Mouse (Mus musculus) heart, embryonic 16.5 days (tissue): ENCODE data around the gene Rap1gap. TPM values are rescaled to one million over a fixed set of nuclear protein-coding genes. Genes with fewer than 3 reads are reported as not detected.
A peak's percentile ranks its signal among the peaks of the same experiment; 100 is the strongest.

Source experiments
- ATAC-seq: fragments of 200-750 bp; cut with Nextera tagmentation; replicated peaks from 2 replicates; pipeline ENCODE4 v1.8.0; 2017; ENCODE audit warnings: moderate number of reproducible peaks; ENCODE audit not compliant: insufficient read depth, low FRiP score; ENCODE audit errors: extremely low read depth
- H3K27ac ChIP-seq: fragments of 300-500 bp; sonication (generic); 2 replicates; pipeline ENCODE4 v1.5.1; 2014; ENCODE audit warnings: mild to moderate bottlenecking, low read length, control low read depth, moderate library complexity
- H3K27me3 ChIP-seq: fragments of 300-500 bp; sonication (generic); 2 replicates; pipeline ENCODE4 v1.6.1; 2014; ENCODE audit warnings: low read length, mixed read lengths; ENCODE audit not compliant: control insufficient read depth, insufficient read depth
- H3K36me3 ChIP-seq: fragments of 300-500 bp; sonication (generic); 2 replicates; pipeline ENCODE4 v1.6.1; 2014; ENCODE audit not compliant: control insufficient read depth, insufficient read depth
- H3K4me1 ChIP-seq: fragments of 300-500 bp; sonication (generic); 2 replicates; pipeline ENCODE4 v1.6.1; 2014; ENCODE audit warnings: low read length, mixed read lengths; ENCODE audit not compliant: control insufficient read depth, insufficient read depth
- H3K4me2 ChIP-seq: fragments of 300-500 bp; sonication (generic); 2 replicates; pipeline ENCODE4 v1.6.1; 2014; ENCODE audit warnings: low read depth, mild to moderate bottlenecking, control low read depth, low read length
- H3K4me3 ChIP-seq: fragments of 300-500 bp; sonication (generic); 2 replicates; pipeline ENCODE4 v1.5.1; 2014; ENCODE audit warnings: mild to moderate bottlenecking, control low read depth, low read length
- H3K9ac ChIP-seq: fragments of 300-500 bp; sonication (generic); 2 replicates; pipeline ENCODE4 v1.6.1; 2014; ENCODE audit warnings: low read length, control low read depth
- H3K9me3 ChIP-seq: fragments of 300-500 bp; sonication (generic); replicated peaks from 2 replicates; pipeline ENCODE4 v1.6.1; 2016; ENCODE audit warnings: low read length; ENCODE audit not compliant: control insufficient read depth
- WGBS: fragments of 180-500 bp; shearing (Covaris S2); extraction: QIAGEN DNeasy Blood & Tissue Kit; methylation state at CpG from one replicate; pipeline ENCODE4 v1.1.7; 2014; 5-methylcytosine and 5-hydroxymethylcytosine counted together
- polyA plus RNA-seq: library from polyadenylated mRNA; unstranded; fragments of >200 nt; fragmentation: Nextera tagmentation; extraction: Ambion mirVana; gene quantifications from 2 replicates; pipeline ENCODE4 v1.2.1, GENCODE M21; 2015

Gene Rap1gap
- polyA plus RNA-seq, 1 experiment from 2014 or later: 9.7 TPM

DNA sequence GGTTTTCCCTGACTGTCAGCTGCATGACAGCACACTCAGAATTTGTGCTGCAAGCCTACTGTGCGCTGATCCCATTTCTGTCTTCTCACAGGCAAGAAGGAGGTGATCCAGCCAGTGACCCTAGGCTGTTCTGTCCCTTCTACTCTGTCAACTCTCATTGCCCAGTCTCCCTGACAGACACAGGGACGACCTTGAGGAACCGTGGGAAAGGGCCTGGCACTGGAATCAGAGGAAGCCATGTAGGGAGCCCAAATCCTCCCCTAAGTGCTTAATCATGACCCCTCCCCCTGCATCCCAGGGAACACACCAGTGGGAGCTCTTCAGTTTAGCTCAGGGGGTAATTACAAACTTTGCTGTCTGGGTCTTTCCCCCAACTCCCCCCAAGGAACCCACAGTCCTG lies 73.2 kb downstream of the Rap1gap start:
- Histone ChIP-seq H3K9me3 (no peaks in the 10 kb centered on the region), H3K9ac (no peak overlapping the region), H3K4me2 (no peak overlapping the region), H3K27me3 (0 out of 2 replicates have a peak, but pooled peaks cover 2% of the 10 kb centered on the region), H3K27ac (no peak overlapping the region), H3K4me3 (no peak overlapping the region), H3K4me1 (no peaks in the 10 kb centered on the region), H3K36me3 (no peaks in the 10 kb centered on the region)
- ATAC-seq: no peak
- 51% methylated on average over 3 of the region's 3 CpGs for WGBS

DNA sequence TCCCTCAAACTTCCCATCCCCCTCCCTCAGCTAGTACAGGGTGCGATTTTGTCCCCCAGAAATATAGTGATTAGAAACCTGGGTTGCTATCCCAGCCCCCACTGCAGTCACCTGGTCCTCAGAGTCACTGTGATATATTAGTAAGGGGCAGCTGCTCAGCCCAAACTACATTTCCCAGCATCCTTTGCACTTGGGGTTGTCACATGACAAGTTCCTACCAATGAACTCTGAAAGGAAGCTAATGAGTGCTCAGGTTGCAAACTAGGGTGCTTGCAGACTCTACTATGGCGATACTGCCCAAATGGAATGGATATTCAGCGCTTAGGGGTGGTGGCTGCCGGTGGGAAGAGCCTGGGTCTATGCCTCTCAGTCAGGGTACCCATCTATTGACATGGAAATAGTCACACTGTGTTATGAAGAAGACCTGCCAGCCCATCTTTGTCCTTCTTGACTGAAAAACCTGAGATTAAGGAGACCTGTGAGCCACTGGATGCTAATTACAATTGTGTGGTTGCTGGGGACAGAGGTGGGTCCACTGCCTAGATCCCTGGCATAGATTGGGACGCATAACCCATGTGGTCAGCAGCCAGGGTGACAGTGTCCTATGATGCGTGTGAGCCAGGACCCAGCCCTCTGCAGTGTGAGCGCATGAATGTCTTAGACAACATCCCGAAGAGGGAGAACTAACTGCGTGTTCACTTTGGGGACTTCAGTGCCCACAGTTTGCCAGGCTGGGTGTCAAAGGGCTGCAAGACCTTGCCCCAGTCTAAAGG lies 74.8 kb downstream of the Rap1gap start:
- Histone ChIP-seq H3K36me3 (no peaks in the 10 kb centered on the region), H3K9ac (no peak overlapping the region), H3K4me2 (no peak overlapping the region), H3K27me3 (no peaks in the 10 kb centered on the region), H3K4me1 (no peaks in the 10 kb centered on the region), H3K9me3 (no peaks in the 10 kb centered on the region), H3K4me3 (no peak overlapping the region), H3K27ac (no peak overlapping the region)
- peak; percentile 34 for ATAC-seq
- WGBS: 47% methylated on average over 9 of the region's 9 CpGs

DNA sequence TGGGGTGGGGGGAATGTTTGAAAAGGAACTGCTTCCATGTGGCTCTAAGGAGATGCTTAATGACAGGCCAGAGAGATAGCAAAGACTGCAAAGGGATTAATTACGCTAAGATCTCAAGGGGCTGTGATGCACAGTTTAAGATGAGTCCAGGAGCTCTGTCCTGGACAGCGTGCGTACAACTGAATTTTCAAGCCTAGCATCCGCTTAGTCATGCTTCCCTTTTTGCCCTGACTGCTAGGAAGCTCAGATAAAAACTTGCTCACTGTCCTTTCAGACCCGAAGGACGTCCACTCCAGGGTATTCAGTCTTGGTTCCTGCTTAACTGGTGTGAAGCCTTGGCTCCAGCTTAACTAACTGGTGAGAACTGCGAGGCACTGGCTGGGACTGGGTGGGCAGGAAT lies 75.8 kb downstream of the Rap1gap start:
- ATAC-seq: no peak
- no peak overlapping the region for H3K27ac ChIP-seq
- WGBS: 71% methylated on average over 7 of the region's 7 CpGs
- no peak overlapping the region for H3K9ac ChIP-seq
- H3K9me3 ChIP-seq: no peaks in the 10 kb centered on the region
- H3K4me1 ChIP-seq: no peaks in the 10 kb centered on the region
- no peaks in the 10 kb centered on the region for H3K36me3 ChIP-seq
- no peak overlapping the region for H3K4me2 ChIP-seq
- no peak overlapping the region for H3K4me3 ChIP-seq
- no peaks in the 10 kb centered on the region for H3K27me3 ChIP-seq

DNA sequence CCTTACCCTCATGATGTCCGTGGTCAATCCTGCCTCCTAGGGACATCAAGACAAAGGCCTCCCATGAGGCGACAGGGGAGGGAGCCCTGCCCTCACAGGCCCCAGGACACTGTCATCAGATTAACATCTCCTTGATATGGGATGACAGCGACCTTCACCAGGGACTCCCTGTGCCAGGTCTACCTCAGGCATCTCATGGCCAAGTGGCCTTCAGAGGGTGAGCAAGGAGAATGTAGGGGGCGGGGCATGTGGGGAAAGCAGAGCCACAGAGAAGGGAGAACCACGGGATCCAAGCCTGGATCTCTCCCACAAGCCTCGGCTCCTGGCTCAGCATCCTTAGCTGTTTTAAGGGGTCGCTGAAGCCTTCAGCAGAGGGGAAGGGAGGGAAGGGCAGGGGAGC lies 79.3 kb downstream of the Rap1gap start:
- Histone ChIP-seq H3K4me3 (no peak overlapping the region), H3K27me3 (no peaks in the 10 kb centered on the region), H3K36me3 (no peaks in the 10 kb centered on the region), H3K27ac (no peak overlapping the region), H3K4me2 (no peak overlapping the region), H3K9me3 (no peaks in the 10 kb centered on the region), H3K9ac (no peak overlapping the region), H3K4me1 (no peaks in the 10 kb centered on the region)
- 58% methylated on average over 7 of the region's 7 CpGs for WGBS
- ATAC-seq: no peak

DNA sequence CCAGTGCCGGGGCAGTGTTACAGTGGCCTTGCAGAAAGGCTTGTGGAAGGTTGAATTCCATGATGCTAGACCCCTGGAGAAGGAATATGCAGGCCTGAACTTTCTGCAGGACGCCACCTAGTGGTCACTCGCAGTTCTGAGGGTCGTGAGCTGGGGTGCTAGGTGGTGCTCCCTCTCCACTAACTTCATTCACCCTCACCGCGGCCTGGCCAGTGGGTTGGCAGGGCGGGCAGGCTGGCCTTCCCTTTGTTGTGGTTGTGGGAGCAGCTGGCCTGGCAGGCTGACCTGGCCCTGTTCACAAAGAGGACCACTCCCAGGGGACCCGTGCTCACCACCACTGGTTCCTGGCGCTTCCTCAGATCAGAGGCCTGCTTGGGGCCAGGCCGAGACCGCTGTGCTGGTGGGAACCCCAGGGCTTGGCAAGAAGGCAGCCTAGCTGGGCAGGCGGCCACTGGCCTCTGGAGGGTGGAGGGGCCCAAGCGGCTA lies 80.0 kb downstream of the Rap1gap start:
- Histone ChIP-seq H3K9ac (no peak overlapping the region), H3K27me3 (no peaks in the 10 kb centered on the region), H3K9me3 (no peaks in the 10 kb centered on the region), H3K36me3 (no peaks in the 10 kb centered on the region), H3K4me3 (no peak overlapping the region), H3K4me2 (no peak overlapping the region), H3K4me1 (no peaks in the 10 kb centered on the region), H3K27ac (no peak overlapping the region)
- WGBS: 59% methylated on average over 13 of the region's 13 CpGs
- ATAC-seq: no peak

DNA sequence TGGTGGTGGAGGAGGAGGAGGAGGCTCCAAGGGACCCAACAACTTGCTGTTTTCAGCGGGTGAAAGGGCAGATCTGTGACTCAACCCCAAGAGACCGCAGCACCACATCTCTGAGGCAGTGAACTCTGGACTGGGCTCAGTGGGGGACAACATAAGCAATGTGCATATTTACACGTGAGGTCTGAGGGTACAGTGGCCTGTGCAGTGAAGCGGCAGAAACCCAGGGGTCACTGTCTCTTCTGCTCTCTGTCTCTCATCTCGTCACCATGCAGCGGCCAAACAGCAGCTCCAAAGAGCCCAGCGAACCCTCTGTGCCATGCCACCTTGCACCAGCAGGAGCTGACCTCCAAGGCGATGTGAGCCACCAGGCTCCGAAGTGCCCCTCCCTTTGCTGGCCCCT lies 82.6 kb downstream of the Rap1gap start:
- Histone ChIP-seq H3K9ac (no peak overlapping the region), H3K4me2 (no peak overlapping the region), H3K27ac (no peak overlapping the region), H3K4me1 (peaks cover 16% of the 10 kb centered on the region), H3K9me3 (no peaks in the 10 kb centered on the region), H3K27me3 (no peaks in the 10 kb centered on the region), H3K4me3 (no peak overlapping the region), H3K36me3 (no peaks in the 10 kb centered on the region)
- no peak for ATAC-seq
- WGBS: 81% methylated on average over 9 of the region's 9 CpGs

DNA sequence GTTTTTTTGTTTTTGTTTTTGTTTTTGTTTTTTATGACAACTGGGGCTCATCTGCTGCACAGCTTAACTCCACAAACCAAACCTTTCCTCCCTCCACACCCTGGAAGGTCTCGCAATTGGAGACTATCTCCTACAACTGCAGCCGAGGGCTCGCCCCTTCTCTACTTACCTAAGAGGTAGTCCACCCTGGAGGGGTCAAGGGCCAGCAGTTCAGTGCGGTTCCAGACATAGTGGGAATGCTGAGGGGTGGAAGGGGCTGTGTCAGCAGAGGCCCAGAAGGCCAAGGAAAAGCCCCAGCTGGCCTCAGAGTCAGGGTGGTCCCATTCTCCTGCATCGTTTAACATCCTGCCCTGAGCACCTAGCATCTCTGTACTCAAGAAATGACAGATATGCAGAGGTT lies 83.1 kb downstream of the Rap1gap start:
- no peak for ATAC-seq
- Histone ChIP-seq H3K4me2 (no peak overlapping the region), H3K4me3 (no peak overlapping the region), H3K36me3 (no peaks in the 10 kb centered on the region), H3K27ac (no peak overlapping the region), H3K4me1 (peaks cover 16% of the 10 kb centered on the region), H3K27me3 (no peaks in the 10 kb centered on the region), H3K9ac (no peak overlapping the region), H3K9me3 (no peaks in the 10 kb centered on the region)
- 80% methylated on average over 5 of the region's 5 CpGs for WGBS

DNA sequence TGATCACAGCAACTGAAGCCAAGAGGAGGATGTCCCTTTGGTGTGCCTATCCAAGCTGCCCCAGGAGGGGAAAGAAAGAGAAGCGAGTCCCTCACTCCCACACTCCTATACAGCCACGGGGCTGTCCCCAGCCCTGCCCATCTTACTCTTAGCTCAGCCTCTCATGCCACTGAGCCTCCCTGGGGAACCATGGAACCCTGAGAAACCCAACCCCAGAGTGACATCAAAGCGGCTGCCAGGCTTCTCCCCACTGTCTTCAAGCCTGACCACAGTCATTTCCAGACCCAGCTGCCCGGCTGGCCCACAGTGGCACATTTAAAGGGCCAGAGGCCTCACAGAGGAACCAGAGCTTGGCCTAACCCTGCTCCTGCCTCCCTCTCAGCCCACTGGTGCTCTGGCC lies 84.2 kb downstream of the Rap1gap start:
- Histone ChIP-seq H3K4me1 (peaks cover 16% of the 10 kb centered on the region), H3K4me2 (no peak overlapping the region), H3K4me3 (no peak overlapping the region), H3K36me3 (no peaks in the 10 kb centered on the region), H3K9me3 (no peaks in the 10 kb centered on the region), H3K9ac (no peak overlapping the region), H3K27me3 (no peaks in the 10 kb centered on the region), H3K27ac (no peak overlapping the region)
- no peak for ATAC-seq
- WGBS: 66% methylated on average over 4 of the region's 4 CpGs

DNA sequence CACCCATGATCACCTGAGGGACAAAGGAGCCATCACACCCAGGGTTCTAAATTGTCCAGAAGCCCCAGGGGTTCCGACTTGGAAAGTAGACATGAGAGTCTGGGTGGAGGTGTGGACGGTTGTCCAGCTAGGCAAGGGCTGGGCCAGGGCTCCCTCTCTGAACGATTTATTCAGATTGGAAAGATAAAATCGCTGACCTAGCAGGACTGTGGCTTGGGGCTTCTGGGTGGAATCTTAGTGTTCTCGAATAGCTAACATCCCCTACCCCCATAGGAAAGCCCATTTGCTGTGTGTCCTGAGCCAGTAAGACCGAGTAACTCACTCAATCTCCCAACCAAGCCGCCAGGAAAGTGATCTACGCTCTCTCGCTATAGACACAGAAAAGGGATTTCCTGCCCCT lies 85.2 kb downstream of the Rap1gap start:
- Histone ChIP-seq H3K27me3 (no peaks in the 10 kb centered on the region), H3K4me3 (no peak overlapping the region), H3K4me1 (peaks cover 16% of the 10 kb centered on the region), H3K4me2 (no peak overlapping the region), H3K9me3 (no peaks in the 10 kb centered on the region), H3K27ac (no peak overlapping the region), H3K36me3 (no peaks in the 10 kb centered on the region), H3K9ac (no peak overlapping the region)
- 68% methylated on average over 9 of the region's 9 CpGs for WGBS
- no peak for ATAC-seq
